Mouse (Mus musculus) brain, embryonic 18.5 days (tissue): Measurements from ENCODE around the gene Ddx58.

Source experiments
- DNase-seq: peaks from one replicate; pipeline ENCODE4 v3.0.0-alpha.2; 2012; ENCODE audit warnings: low read depth, low spot score

The Ddx58 gene

GRCm38 (mm10) chr4:40234256-40234655, 5.4 kb downstream of the Ddx58 start:
- DNase-seq, result no peak

DNA sequence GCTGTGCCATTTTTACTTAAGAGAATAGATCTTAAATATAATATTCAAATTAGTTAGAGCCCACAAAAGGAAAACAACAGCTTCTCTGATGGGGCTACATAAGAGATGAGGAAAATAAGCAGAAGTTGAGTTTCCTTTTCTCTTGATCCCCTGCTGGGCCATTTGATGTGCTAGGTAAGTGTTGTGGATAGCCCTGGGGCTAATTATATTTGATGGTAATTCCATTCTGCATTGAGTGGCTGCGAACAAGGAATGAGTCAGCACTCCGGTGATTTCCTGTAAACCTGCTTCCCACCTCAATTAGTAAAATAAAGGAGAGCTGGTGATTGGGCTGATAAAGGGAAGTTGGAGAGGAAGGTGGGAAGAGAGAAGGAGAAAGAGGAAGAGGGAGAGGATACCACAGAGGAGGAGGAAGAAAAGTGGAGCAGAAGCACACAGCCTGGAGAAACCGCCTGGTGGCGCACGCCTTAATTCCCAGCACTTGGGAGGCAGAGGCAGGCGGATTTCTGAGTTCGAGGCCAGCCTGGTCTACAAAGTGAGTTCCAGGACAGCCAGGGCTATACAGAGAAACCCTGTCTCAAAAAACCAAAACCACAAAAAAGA, 6.5 kb downstream of the Ddx58 start:
- no peak for DNase-seq

- DNase-seq, result no peak
Observed at GRCm38 (mm10) chr4:40229723-40230122, 9.9 kb downstream of the Ddx58 start.

- no peak for DNase-seq
Observed at GRCm38 (mm10) chr4:40227886-40228285, 11.7 kb downstream of the Ddx58 start.

- DNase-seq, result no peak
Observed at GRCm38 (mm10) chr4:40227131-40227530, 12.5 kb downstream of the Ddx58 start.

DNA sequence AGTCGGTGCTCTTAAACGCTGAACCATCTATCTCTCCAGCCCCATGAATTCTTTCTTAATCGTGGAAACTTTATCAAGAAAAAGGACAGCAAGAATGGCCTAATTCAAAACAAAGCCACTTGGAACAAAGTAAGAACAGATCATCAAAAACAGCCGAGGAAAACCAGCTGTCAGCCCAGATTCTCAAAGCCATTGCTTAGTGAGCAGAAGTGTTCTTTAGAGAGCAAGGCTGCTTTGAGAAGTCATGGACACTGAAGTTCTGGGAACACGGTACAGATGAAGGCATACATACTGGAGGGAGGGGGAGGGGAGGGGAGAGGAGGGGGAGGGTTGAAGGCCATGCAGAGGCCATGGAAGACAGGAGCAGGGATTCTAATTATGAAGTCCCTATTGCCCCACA, 13.5 kb downstream of the Ddx58 start:
- no peak for DNase-seq

DNA sequence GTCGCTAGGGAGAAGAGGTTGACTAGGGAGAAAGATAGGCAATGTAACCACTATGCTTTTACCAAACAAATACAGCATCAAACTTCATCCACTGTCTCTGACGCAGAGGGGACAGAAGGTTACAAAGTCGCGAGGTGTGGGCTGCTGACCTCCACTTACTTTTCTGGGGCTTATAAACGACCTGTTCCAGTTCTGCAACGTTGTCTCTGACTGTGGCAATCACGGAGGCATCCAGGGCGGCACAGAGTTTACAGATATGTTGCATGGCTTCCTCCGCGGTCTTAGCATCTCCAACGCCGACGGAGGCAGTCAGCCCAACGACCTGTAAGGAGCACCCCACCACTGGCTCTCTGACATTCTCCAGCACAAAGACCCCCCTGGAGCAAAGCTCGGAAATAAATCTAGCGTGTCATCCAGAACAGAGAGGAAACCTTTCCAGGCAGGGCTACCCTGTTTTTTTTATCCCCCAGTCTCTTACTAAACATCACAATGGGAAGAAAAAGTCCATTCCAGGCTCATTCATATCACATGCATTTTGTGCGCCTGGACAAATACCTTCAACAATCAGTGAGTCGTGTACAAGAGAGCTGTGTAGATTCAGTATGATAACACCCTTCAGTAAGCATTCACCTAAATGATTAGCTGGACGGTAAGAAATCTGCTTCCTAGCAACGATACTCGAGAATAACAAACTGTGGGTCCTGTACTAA, 17.6 kb downstream of the Ddx58 start:
- DNase-seq, result no peak

DNA sequence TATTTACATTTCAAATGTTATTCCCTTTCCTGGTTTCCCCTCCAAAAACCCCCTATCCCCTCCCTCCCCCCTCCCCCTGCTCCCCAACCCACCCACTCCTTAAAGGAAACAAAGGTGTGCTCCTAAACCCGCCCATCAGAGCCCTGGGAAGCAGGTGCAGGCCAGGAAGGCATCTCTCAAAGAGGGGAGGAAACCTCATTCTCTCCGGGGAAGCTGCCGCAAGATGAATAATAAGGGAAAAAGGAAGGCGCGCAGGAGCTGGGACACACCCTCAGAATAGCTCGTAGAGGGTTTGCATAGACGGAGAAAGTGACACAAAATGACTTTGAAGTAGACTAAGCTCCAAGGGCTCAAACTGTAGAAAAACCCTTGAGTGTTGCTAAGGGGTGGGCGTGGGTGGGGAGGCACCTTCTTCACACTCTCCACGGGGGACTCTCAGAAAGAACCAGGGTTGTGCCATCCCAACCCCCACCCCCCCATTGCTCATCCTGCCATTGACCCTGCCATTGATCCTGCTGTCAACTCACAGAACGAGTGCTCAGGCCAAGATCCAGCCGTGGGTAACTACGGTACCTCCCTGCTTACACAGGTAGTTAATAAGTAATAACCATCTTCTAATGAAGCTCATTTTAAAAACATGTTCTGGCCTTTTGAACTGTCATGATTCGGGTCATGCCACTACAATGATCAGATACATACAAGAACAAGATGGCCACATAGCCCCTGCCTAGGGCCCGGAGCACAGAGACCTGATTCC, 18.4 kb downstream of the Ddx58 start:
- no peak for DNase-seq

DNA sequence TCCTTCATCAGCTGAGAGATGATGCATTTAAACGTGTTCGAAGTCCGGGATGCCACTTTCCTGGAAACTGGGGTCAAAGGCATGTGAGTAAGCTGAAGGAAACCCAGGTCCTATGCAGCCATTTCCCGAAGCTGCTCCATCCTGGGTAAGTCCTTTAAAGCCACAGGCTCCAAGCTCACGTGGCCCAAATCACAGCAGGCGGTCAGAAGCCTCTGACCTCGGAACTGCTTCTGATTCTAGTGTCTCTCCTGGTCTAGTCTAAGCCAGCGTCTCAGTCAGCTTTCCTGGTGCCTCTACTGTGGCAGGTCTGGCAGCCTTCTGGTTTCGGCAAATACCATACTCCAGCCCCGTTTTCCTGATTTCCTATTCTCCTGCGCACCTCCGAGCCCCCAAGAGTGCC, 19.2 kb downstream of the Ddx58 start:
- DNase-seq, result no peak

GRCm38 (mm10) chr4:40218382-40218781, 21.2 kb downstream of the Ddx58 start:
- no peak for DNase-seq

DNA sequence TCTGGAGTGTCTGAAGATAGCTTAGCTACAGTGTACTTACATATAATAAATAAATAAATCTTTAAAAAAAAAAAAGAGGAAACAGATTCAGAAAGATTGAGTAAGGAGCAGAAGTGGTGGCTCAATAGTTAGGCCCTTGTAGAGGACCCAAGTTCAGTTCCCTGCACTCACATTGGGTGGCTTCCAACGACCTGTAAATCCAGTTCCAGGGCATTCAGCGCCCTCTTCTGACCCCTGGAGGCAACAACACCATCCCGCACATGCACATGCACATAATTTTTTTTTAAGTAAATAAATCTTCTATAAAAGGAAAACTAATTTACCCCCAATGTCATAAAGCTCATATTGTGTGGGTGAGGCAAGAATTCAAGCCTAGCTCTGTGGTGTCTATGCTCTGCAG, 21.7 kb downstream of the Ddx58 start:
- DNase-seq, result no peak

DNA sequence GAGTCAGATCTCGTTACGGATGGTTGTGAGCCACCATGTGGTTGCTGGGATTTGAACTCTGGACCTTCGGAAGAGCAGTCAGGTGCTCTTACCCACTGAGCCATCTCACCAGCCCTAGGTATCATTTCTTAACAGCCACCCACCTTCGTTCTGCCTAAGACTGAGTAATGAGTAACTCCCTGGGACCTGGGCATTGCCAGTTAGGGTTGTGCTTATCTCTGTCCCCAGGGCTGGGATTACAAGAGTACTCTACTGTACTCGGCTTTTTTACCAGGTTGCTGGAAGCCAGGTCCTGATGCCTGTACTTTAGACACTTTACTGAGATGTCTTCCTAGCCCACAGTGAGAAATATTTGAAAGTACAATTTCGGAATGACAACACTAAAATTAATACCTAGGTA, 27.5 kb downstream of the Ddx58 start:
- no peak for DNase-seq

DNA sequence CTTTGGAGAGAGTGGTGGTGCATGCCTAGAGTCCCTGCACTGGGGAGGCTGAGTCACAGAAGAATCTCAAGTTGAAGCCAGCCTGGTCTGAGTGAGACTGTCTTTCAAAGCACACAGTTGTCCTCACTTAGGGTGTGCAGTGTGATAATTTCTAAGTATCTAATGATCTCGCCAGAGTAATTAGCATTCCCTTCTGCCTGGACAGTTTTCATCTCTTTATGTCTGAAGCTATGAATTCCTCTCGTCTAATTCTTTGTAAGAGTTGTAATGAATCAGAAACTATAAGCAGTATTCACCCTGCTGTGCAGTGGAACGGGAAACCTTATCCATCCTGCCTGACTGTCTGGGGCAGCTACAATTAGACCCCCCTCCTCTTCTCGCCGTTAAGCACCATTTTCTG, 31.9 kb downstream of the Ddx58 start:
- DNase-seq, result no peak

- DNase-seq, result no peak
Observed at GRCm38 (mm10) chr4:40205231-40205903, 34.3 kb downstream of the Ddx58 start.

- no peak for DNase-seq
Observed at GRCm38 (mm10) chr4:40204374-40204773, 35.3 kb downstream of the Ddx58 start.

GRCm38 (mm10) chr4:40202205-40202604, 37.4 kb downstream of the Ddx58 start:
- DNase-seq, result no peak

- no peak for DNase-seq
Observed at GRCm38 (mm10) chr4:40195336-40195735, 44.3 kb downstream of the Ddx58 start.

DNA sequence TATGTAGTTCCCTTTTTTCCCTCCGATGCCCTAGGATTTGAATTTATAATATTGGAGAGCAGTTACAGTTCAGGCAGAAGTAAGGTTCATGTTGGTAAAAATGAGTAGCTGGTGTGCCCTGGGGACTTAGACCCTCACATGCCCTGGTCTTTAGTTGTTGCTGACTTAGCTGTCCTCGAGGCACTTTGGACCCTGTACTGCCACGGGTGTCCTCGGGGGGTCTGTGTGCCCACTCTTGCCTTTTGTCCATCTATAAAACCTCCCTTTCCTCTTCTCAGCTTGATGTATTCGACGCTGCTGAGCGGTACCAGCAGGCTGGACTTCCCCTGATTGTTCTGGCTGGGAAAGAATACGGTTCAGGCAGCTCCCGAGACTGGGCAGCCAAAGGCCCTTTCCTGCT, 46.2 kb downstream of the Ddx58 start:
- no peak for DNase-seq

DNA sequence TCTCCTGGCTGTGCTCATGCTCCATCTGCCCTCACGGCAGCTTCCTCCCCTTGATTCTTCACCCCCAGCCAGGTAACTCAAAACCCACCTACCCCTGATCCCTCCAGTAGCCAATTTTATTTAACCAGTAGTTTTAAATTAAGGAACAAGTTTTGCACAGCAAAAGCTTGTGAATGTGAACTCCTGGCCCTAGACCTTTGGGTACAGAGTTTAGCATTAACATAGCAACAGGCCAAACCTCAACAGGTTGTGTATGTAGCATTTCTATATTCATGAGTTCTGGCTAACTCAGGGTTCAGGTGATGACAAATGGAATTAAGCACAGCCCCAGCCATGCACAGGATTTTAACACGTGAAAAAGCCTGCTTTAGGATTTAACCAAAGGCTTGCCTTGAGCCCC, 47.4 kb downstream of the Ddx58 start:
- no peak for DNase-seq

DNA sequence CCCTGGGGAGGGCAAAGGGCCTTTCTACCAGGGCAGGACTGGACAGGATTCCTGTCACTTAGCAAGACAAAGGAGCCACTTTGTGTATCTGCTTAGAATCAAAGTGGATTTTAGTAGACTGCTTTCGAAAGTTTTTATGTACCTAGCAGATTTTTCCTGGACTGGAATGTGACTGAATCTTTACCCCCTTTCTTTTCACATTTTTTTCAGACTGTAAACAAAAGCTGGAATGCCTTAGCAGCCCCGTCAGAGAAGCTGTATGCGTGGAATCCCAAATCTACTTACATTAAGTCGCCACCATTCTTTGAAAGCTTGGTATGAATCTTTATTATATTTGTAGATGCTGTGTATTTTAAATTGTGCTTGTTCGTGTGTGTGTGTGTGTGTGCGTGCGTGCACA, 51.7 kb downstream of the Ddx58 start:
- DNase-seq, result no peak

GRCm38 (mm10) chr4:40184470-40184869, 55.2 kb downstream of the Ddx58 start:
- no peak for DNase-seq

DNA sequence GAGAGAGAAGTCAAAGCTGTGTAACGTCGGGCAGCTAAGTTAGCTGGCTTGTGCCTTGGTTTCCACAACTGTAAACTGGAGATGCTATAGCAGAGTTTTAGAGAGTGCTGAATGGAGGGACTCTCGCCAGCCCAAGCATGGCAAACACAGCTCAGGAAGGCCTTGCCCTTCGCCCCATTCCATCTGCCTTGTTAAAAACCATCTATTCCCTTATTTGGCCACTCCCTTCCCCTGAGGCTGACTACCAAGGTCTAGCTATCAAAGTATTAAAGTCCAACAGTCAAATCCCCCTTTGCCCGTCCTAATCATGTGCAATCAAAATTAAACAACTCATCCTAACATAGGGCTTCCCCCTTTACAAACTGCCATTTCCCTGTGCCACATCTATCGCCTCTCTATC, 55.8 kb downstream of the Ddx58 start:
- DNase-seq, result no peak
